Mouse (Mus musculus) liver, embryonic 14.5 days (tissue): ENCODE measurements at regions not wholly inside any gene's neighbourhood (a gene's known extent, or its start where the extent isn't known, plus 50 kb on each side); places are given as distances from the start of the nearest gene placed in this dataset.

ENCODE experiments used
- CTCF ChIP-seq: IDR thresholded peaks from 2 replicates; pipeline ENCODE4 v1.5.1; 2016; ENCODE audit warnings: antibody characterized with exemption, low read depth, control low read depth
- EP300 ChIP-seq: IDR thresholded peaks from 2 replicates; pipeline ENCODE4 v1.6.1; 2016; ENCODE audit warnings: antibody characterized with exemption, low read depth

DNA sequence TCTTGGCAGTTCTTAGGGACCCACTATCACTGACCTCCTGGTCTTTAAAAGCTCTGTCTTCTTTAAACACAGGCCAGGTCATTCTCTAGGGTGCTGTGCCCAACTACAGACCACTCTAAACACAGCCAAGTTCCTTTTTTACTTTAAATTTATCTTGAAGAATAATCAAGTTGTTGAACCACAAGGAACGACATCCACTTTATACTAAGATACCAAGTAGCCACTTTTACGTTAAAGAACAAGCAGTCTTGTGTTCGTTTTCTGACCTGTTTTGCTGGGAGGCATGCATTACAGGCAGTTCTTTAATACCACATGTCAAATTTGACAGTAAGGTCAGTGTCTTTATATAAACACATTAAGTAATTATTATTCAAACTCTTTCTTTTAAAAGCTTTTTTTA, 242.4 kb upstream of the Sstr1 start:
- TF ChIP-seq CTCF: no peak
- TF ChIP-seq EP300: no peak
